Mouse (Mus musculus): ENCODE data around the gene Mtmr4. TPM values are rescaled to one million over a fixed set of nuclear protein-coding genes. Genes with fewer than 3 reads are reported as not detected.
A peak's percentile ranks its signal among the peaks of the same experiment; 100 is the strongest.

Mtmr4 gene
- polyA plus RNA-seq, 1 experiment from 2014 or later, result 53.4 TPM

- no peak overlapping the region for H3K27ac ChIP-seq
- H3K36me3 ChIP-seq (replicated peaks; ENCODE audit: control insufficient read depth, insufficient read depth), result peaks cover 13% of the 10 kb centered on the region
- 8% methylated on average over 2 of the region's 2 CpGs for WGBS
- ATAC-seq (ENCODE audit: low FRiP score) (no peak), DNase-seq (ENCODE audit: low spot score) (no peak)
- H3K4me1 ChIP-seq (replicated peaks; ENCODE audit: control insufficient read depth, insufficient read depth, low read length), result peaks cover 9% of the 10 kb centered on the region
- H3K9me3 ChIP-seq (ENCODE audit: control insufficient read depth, low read length), result no peaks in the 10 kb centered on the region
- peak overlapping the region; percentile 37 for H3K4me3 ChIP-seq (replicated peaks; ENCODE audit: low read length)
- no peaks in the 10 kb centered on the region for H3K27me3 ChIP-seq (ENCODE audit: control insufficient read depth, insufficient read depth, low read length)
- H3K4me2 ChIP-seq (replicated peaks), result peak overlapping the region; percentile 77
- peak overlapping the region; percentile 67 for H3K9ac ChIP-seq
These were observed 46.8 kb downstream of the Mtmr4 start for GRCm38 (mm10) chr11:87638793-87639192.

DNA sequence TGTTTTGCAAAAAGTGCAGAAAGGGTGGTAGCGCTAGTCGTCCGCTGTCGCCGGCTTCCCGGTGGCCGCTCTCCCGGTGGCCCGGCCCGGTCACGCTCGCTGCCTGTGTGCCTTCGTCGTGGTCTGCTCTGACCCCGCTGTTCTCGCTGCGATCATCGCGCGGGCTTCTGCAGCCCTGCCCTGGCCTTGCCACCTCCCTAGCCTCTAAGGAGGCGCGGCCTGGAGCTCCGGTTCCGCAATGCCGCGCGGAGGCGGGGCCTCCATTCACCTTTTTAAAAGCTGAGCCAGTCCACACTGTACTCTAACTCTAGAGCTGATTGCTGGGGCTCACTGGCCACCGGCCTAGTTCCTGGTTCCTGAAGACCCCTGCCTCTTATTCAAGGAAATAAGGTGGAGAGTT, 47.2 kb downstream of the Mtmr4 start:
- Histone ChIP-seq H3K9me3 (ENCODE audit: control insufficient read depth, low read length) (no peaks in the 10 kb centered on the region), H3K27ac (no peak overlapping the region), H3K4me3 (replicated peaks; ENCODE audit: low read length) (peak overlapping the region; percentile 37), H3K36me3 (replicated peaks; ENCODE audit: control insufficient read depth, insufficient read depth) (peaks cover 9% of the 10 kb centered on the region), H3K27me3 (ENCODE audit: control insufficient read depth, insufficient read depth, low read length) (no peaks in the 10 kb centered on the region), H3K9ac (peak overlapping the region; percentile 67), H3K4me2 (replicated peaks) (peak overlapping the region; percentile 77), H3K4me1 (replicated peaks; ENCODE audit: control insufficient read depth, insufficient read depth, low read length) (peaks cover 9% of the 10 kb centered on the region)
- ATAC-seq (ENCODE audit: low FRiP score) (no peak; the same call in 1 of the 2 replicates), DNase-seq (ENCODE audit: low spot score) (peak; percentile 30)
- WGBS, result 1% methylated on average over 29 of the region's 29 CpGs

DNA sequence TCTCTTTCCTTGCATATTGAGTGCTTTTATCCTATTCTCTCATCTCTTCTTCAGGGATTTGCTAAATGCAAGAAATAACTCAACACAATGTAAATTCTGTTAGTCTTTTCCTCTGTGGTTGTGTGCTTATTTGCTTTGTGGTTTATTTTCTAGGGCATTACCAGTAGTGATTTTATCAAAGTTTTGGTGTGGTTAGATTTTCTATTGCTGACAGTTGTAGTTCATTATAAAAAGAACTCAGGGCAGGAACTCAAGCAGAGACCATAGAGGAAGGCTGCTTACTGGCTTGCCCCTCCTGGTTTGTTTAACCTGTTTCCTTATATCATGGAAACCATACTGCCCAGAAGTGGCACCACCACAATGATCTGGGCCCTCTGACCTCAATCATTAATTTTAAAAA, 50.9 kb downstream of the Mtmr4 start:
- Histone ChIP-seq H3K27ac (no peak overlapping the region), H3K4me3 (replicated peaks; ENCODE audit: low read length) (no peak overlapping the region), H3K4me2 (replicated peaks) (no peak overlapping the region), H3K36me3 (replicated peaks; ENCODE audit: control insufficient read depth, insufficient read depth) (no peaks in the 10 kb centered on the region; the same call in 1 of the 2 replicates), H3K9ac (no peak overlapping the region), H3K27me3 (ENCODE audit: control insufficient read depth, insufficient read depth, low read length) (no peaks in the 10 kb centered on the region), H3K4me1 (replicated peaks; ENCODE audit: control insufficient read depth, insufficient read depth, low read length) (peaks cover 9% of the 10 kb centered on the region), H3K9me3 (ENCODE audit: control insufficient read depth, low read length) (no peaks in the 10 kb centered on the region)
- DNase-seq (ENCODE audit: low spot score) (no peak), ATAC-seq (ENCODE audit: low FRiP score) (no peak)

- H3K36me3 ChIP-seq (replicated peaks; ENCODE audit: control insufficient read depth, insufficient read depth), result no peaks in the 10 kb centered on the region
- H3K9me3 ChIP-seq (ENCODE audit: control insufficient read depth, low read length), result no peaks in the 10 kb centered on the region
- H3K4me1 ChIP-seq (replicated peaks; ENCODE audit: control insufficient read depth, insufficient read depth, low read length), result no peaks in the 10 kb centered on the region
- H3K27me3 ChIP-seq (ENCODE audit: control insufficient read depth, insufficient read depth, low read length), result no peaks in the 10 kb centered on the region
- no peak overlapping the region for H3K27ac ChIP-seq
- DNase-seq (ENCODE audit: low spot score) (no peak), ATAC-seq (ENCODE audit: low FRiP score) (no peak)
- H3K4me2 ChIP-seq (replicated peaks), result no peak overlapping the region
- 81% methylated on average over 5 of the region's 5 CpGs for whole genome bisulfite sequencing
- H3K9ac ChIP-seq, result no peak overlapping the region
- no peak overlapping the region for H3K4me3 ChIP-seq (replicated peaks; ENCODE audit: low read length)
These were observed 62.7 kb downstream of the Mtmr4 start for GRCm38 (mm10) chr11:87654693-87655092.

GRCm38 (mm10) chr11:87659216-87659615, 67.3 kb downstream of the Mtmr4 start:
- H3K4me1 ChIP-seq (replicated peaks; ENCODE audit: control insufficient read depth, insufficient read depth, low read length), result no peaks in the 10 kb centered on the region
- DNase-seq (ENCODE audit: low spot score) (no peak), ATAC-seq (ENCODE audit: low FRiP score) (no peak)
- 77% methylated on average over 7 of the region's 7 CpGs for WGBS
- H3K4me2 ChIP-seq (replicated peaks), result no peak overlapping the region
- H3K9me3 ChIP-seq (ENCODE audit: control insufficient read depth, low read length), result no peaks in the 10 kb centered on the region
- H3K27ac ChIP-seq, result no peak overlapping the region
- H3K27me3 ChIP-seq (ENCODE audit: control insufficient read depth, insufficient read depth, low read length), result peaks cover 18% of the 10 kb centered on the region
- no peak overlapping the region for H3K4me3 ChIP-seq (replicated peaks; ENCODE audit: low read length)
- H3K9ac ChIP-seq, result no peak overlapping the region
- no peaks in the 10 kb centered on the region for H3K36me3 ChIP-seq (replicated peaks; ENCODE audit: control insufficient read depth, insufficient read depth)

DNA sequence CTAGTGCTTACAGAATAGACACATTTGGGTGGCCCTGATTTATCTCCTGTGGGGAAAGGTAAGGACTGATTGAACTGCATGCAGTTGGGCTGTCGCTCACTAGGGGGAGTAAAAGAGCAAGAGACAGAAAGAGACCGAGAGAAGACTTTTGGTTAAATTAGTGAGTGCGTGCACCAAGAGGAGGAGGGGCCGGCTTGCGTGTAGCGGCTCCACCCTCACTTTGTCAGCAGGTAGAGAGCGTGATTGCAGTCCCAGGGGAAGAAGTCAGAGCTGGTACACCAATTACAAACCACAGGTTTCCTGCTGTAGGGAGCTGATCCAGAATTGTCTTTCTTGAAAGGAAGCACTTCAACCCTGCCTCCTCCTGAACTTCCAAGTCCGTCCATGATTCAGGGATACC, 70.4 kb downstream of the Mtmr4 start, which contains the start of gene Rnf43:
TSS of gene Rnf43 (plus strand) at position 316 of the 400 bp plus-strand sequence.
- DNase-seq (ENCODE audit: low spot score), result peak; percentile 89
- H3K4me2 ChIP-seq (replicated peaks), result peak within 1 kb of the TSS; percentile 61
- H3K4me1 ChIP-seq (replicated peaks; ENCODE audit: control insufficient read depth, insufficient read depth, low read length), result no peaks in the 10 kb centered on the region
- H3K36me3 ChIP-seq (replicated peaks; ENCODE audit: control insufficient read depth, insufficient read depth), result no peaks in the 10 kb centered on the region
- H3K4me3 ChIP-seq (replicated peaks; ENCODE audit: low read length), result peak within 1 kb of the TSS; percentile 28
- H3K27me3 ChIP-seq (ENCODE audit: control insufficient read depth, insufficient read depth, low read length), result peaks cover 24% of the 10 kb centered on the region
- 0 out of 2 replicates have a peak within 1 kb of the TSS, but pooled peaks have one; percentile 12 for H3K9ac ChIP-seq
- WGBS, result 0% methylated on average over 8 of the region's 8 CpGs
- H3K9me3 ChIP-seq (ENCODE audit: control insufficient read depth, low read length), result no peaks in the 10 kb centered on the region
- no peak within 1 kb of the TSS for H3K27ac ChIP-seq
- no peak for ATAC-seq (ENCODE audit: low FRiP score)

- Histone ChIP-seq H3K27ac (no peak overlapping the region), H3K4me3 (replicated peaks; ENCODE audit: low read length) (peak overlapping the region; percentile 28), H3K27me3 (ENCODE audit: control insufficient read depth, insufficient read depth, low read length) (peaks cover 24% of the 10 kb centered on the region), H3K9ac (no peak overlapping the region), H3K36me3 (replicated peaks; ENCODE audit: control insufficient read depth, insufficient read depth) (no peaks in the 10 kb centered on the region), H3K9me3 (ENCODE audit: control insufficient read depth, low read length) (no peaks in the 10 kb centered on the region), H3K4me1 (replicated peaks; ENCODE audit: control insufficient read depth, insufficient read depth, low read length) (no peaks in the 10 kb centered on the region), H3K4me2 (replicated peaks) (peak overlapping the region; percentile 61)
- ATAC-seq (ENCODE audit: low FRiP score), result no peak
- DNase-seq (ENCODE audit: low spot score), result no peak
- 13% methylated on average over 14 of the region's 14 CpGs for WGBS
These were observed 70.9 kb downstream of the Mtmr4 start for GRCm38 (mm10) chr11:87662822-87663221.

- Histone ChIP-seq H3K9me3 (ENCODE audit: control insufficient read depth, low read length) (no peaks in the 10 kb centered on the region), H3K27ac (no peak overlapping the region), H3K4me2 (replicated peaks) (no peak overlapping the region), H3K36me3 (replicated peaks; ENCODE audit: control insufficient read depth, insufficient read depth) (no peaks in the 10 kb centered on the region), H3K9ac (no peak overlapping the region), H3K27me3 (ENCODE audit: control insufficient read depth, insufficient read depth, low read length) (peaks cover 24% of the 10 kb centered on the region), H3K4me1 (replicated peaks; ENCODE audit: control insufficient read depth, insufficient read depth, low read length) (no peaks in the 10 kb centered on the region), H3K4me3 (replicated peaks; ENCODE audit: low read length) (no peak overlapping the region)
- WGBS, result 83% methylated on average over 6 of the region's 6 CpGs
- DNase-seq (ENCODE audit: low spot score), result no peak
- ATAC-seq (ENCODE audit: low FRiP score), result no peak
These were observed 72.0 kb downstream of the Mtmr4 start for GRCm38 (mm10) chr11:87663948-87664347.

DNA sequence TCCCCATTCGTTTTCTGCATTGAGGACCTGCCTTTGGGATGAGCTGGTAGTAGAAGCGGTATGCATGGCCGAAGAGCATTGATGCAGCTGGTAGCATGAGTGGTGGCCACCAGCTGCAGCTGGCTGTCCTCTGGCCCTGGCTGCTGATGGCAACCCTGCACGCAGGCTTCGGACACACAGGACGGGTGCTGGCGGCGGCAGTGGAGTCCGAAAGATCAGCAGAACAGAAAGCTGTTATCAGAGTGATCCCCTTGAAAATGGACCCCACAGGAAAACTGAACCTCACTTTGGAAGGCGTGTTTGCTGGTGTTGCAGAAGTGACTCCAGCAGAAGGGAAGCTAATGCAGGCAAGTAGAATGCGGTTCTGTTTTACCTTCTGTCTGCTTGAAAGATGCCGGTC, 72.6 kb downstream of the Mtmr4 start:
- no peaks in the 10 kb centered on the region for H3K36me3 ChIP-seq (replicated peaks; ENCODE audit: control insufficient read depth, insufficient read depth)
- peaks cover 24% of the 10 kb centered on the region for H3K27me3 ChIP-seq (ENCODE audit: control insufficient read depth, insufficient read depth, low read length)
- H3K9me3 ChIP-seq (ENCODE audit: control insufficient read depth, low read length), result no peaks in the 10 kb centered on the region
- no peak for DNase-seq (ENCODE audit: low spot score)
- 84% methylated on average over 12 of the region's 12 CpGs for WGBS
- H3K4me1 ChIP-seq (replicated peaks; ENCODE audit: control insufficient read depth, insufficient read depth, low read length), result no peaks in the 10 kb centered on the region
- H3K4me2 ChIP-seq (replicated peaks), result no peak overlapping the region
- no peak overlapping the region for H3K4me3 ChIP-seq (replicated peaks; ENCODE audit: low read length)
- H3K9ac ChIP-seq, result no peak overlapping the region
- ATAC-seq (ENCODE audit: low FRiP score), result no peak
- H3K27ac ChIP-seq, result no peak overlapping the region

DNA sequence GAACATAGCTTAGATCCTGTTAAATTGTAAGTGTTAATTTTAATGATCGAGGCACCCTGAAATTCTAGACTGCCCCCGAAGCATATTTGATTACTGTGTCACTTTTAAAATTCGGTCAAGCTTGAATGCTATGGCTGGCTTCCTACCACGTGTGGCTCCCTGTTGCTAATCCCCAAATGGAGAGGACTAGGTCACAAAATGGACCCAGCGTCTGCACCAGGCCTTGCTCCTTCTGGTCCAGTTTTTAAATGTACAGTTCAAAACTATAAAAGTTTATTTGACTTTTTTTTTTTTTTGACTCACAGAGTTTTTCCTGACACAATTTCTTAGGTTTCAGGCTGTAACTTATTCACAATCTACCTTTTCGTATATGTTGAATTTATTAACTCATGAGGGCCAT, 73.3 kb downstream of the Mtmr4 start:
- H3K27ac ChIP-seq, result no peak overlapping the region
- no peaks in the 10 kb centered on the region for H3K36me3 ChIP-seq (replicated peaks; ENCODE audit: control insufficient read depth, insufficient read depth)
- H3K4me3 ChIP-seq (replicated peaks; ENCODE audit: low read length), result no peak overlapping the region
- peaks cover 24% of the 10 kb centered on the region for H3K27me3 ChIP-seq (ENCODE audit: control insufficient read depth, insufficient read depth, low read length)
- no peaks in the 10 kb centered on the region for H3K4me1 ChIP-seq (replicated peaks; ENCODE audit: control insufficient read depth, insufficient read depth, low read length)
- H3K4me2 ChIP-seq (replicated peaks), result no peak overlapping the region
- ATAC-seq (ENCODE audit: low FRiP score), result no peak
- no peak for DNase-seq (ENCODE audit: low spot score)
- H3K9ac ChIP-seq, result no peak overlapping the region
- WGBS, result 76% methylated on average over 6 of the region's 6 CpGs
- no peaks in the 10 kb centered on the region for H3K9me3 ChIP-seq (ENCODE audit: control insufficient read depth, low read length)
